Mouse (Mus musculus) G1E (cell line): ENCODE data around the gene Tlr6. TPM values are rescaled to one million over a fixed set of nuclear protein-coding genes. Genes with fewer than 3 reads are reported as not detected.

ENCODE experiments used
- ATAC-seq: 2 replicates; pipeline ENCODE4 v1.8.0; 2016; ENCODE audit warnings: mild to moderate bottlenecking; ENCODE audit not compliant: insufficient number of reproducible peaks, poor library complexity, low FRiP score, severe bottlenecking; ENCODE audit errors: extremely low read depth
- DNase-seq: peaks from one replicate; pipeline ENCODE4 v3.0.0; 2012; ENCODE audit warnings: low spot score
- H3K27me3 ChIP-seq: 2 replicates; pipeline ENCODE4 v1.6.1; 2012; ENCODE audit warnings: mild to moderate bottlenecking, low read length, inconsistent platforms; ENCODE audit not compliant: insufficient read depth
- H3K36me3 ChIP-seq: replicated peaks from 2 replicates; pipeline ENCODE3; 2012; ENCODE audit warnings: mild to moderate bottlenecking, inconsistent platforms
- H3K4me1 ChIP-seq: 2 replicates; pipeline ENCODE4 v1.6.1; 2012; ENCODE audit warnings: low read depth, low read length, inconsistent platforms, mixed read lengths; ENCODE audit not compliant: insufficient read depth
- H3K4me3 ChIP-seq: 2 replicates; pipeline ENCODE4 v1.5.1; 2012; ENCODE audit warnings: low read depth, mild to moderate bottlenecking, inconsistent platforms, low read length, moderate library complexity, mixed read lengths
- H3K9me3 ChIP-seq: replicated peaks from 2 replicates; pipeline ENCODE4 v1.6.1; 2012; ENCODE audit warnings: inconsistent platforms
- CTCF ChIP-seq: IDR thresholded peaks from 2 replicates; pipeline ENCODE4 v1.5.1; 2012; ENCODE audit warnings: low read depth, low read length, inconsistent platforms, mixed read lengths
- GATA1 ChIP-seq: IDR thresholded peaks from 2 replicates; pipeline ENCODE4 v1.6.1; 2012; ENCODE audit warnings: borderline replicate concordance, low read length, inconsistent platforms, mixed read lengths
- GATA2 ChIP-seq: IDR thresholded peaks from 2 replicates; pipeline ENCODE4 v1.6.1; 2012; ENCODE audit warnings: low read depth, low read length, inconsistent platforms, borderline replicate concordance
- POLR2AphosphoS5 ChIP-seq: IDR thresholded peaks from 2 replicates; pipeline ENCODE4 v1.6.1; 2012; ENCODE audit warnings: low read depth, low read length, inconsistent platforms; ENCODE audit not compliant: insufficient replicate concordance
- TAL1 ChIP-seq: conservative IDR thresholded peaks from 2 replicates; pipeline ENCODE4 v1.6.1; 2012; ENCODE audit warnings: low read depth, low read length, inconsistent platforms, mixed read lengths
- polyA plus RNA-seq: library from polyadenylated mRNA; stranded (reverse); fragments of >175 nt; gene quantifications from 2 replicates; pipeline ENCODE4 v1.2.3, GENCODE M21; 2012
- total RNA-seq, 2 experiments: library from RNA; stranded (forward) in 1 of 2; stranded (reverse) in 1 of 2; fragments of 200-1000 nt in 1 of 2; fragments of >200 nt in 1 of 2; fragmentation: Nextera tagmentation in 1 of 2; gene quantifications; 2 replicates each; pipeline ENCODE4 v1.2.3; 2014 to 2017

Tlr6 gene
- total and polyA plus RNA-seq, 3 experiments, result 0.16 TPM; not detected in 2

DNA sequence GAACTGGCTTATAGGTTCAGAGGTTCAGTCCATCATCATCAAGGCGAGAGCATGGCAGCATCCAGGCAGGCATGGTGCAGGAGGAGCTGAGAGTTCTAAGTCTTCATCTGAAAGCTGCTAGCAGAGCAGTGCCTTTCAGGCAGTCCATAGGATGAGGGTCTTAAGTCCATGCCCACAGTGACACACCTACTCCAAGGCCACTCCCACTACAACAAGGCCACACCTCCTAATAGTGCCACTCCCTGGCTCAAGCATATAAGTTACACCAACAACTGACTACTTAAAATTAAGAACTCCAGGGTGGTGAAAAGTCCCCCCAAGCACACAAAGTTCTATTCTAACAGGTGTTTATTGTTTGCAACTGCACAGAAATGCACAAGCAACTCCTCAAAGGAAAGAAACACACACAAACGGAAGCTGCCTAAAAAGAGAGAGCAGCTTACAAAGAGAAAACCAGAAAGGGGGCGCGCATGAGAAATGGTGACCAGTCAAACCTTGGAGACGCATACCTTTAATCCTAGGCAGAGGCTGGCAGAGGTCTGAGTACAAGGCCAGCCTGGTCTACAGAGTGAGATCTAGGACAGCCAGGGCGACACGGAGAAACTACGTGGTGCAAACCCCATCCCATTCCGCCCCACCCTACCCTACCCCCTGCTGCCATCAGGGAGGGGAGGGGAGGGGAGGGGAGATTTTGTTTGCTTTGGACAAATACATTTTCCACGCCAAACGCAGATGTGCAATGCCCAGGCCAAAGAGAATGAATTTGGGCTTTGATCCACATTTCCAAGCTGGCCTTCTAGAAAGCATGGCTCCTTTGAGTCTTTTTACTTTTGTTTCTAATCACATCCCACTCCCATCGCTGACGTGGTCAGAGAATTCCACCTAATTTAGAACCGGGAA is 9.3 kb upstream of the Tlr6 start:
- Histone ChIP-seq H3K36me3 (no peaks in the 10 kb centered on the region), H3K27me3 (peaks cover 3% of the 10 kb centered on the region; the same call in 1 of the 2 replicates), H3K9me3 (no peaks in the 10 kb centered on the region), H3K4me1 (no peaks in the 10 kb centered on the region), H3K4me3 (no peak overlapping the region)
- no peak for ATAC-seq
- no peak for DNase-seq
- TF ChIP-seq POLR2AphosphoS5, result no peak
- no peak for TF ChIP-seq GATA1
- no peak for TF ChIP-seq GATA2
- no peak for TF ChIP-seq TAL1
- TF ChIP-seq CTCF, result no peak

- TF ChIP-seq GATA1 (no peak), POLR2AphosphoS5 (no peak), GATA2 (no peak), TAL1 (no peak), CTCF (no peak)
- DNase-seq, result no peak
- Histone ChIP-seq H3K4me1 (no peaks in the 10 kb centered on the region), H3K4me3 (no peak overlapping the region), H3K36me3 (no peaks in the 10 kb centered on the region), H3K9me3 (no peaks in the 10 kb centered on the region), H3K27me3 (0 out of 2 replicates have a peak, but pooled peaks cover 3% of the 10 kb centered on the region)
- no peak for ATAC-seq
Observed at GRCm38 (mm10) chr5:64963735-64964134, 3.8 kb upstream of the Tlr6 start.

DNA sequence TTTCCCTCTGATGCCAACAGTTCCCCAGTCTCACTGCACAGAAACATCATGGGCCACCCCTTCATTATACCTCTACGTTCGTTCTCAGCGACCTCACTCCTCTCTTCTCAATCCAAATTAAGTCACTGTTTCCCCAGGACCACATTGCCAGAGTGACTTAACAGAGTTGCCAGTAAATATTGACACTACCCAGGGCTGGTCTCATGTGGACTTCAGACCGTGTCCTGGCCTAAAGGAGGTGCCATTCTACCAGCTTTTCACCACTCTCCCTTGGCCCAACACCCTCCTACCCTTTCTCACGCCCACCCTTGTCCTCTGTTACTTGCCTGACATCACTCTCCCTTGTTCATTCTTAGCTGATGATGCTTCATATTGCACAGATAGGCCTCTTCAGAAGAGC is 3.4 kb upstream of the Tlr6 start:
- DNase-seq (no peak), ATAC-seq (no peak)
- no peak for TF ChIP-seq CTCF
- TF ChIP-seq TAL1, result no peak
- TF ChIP-seq GATA2, result no peak
- no peak for TF ChIP-seq GATA1
- TF ChIP-seq POLR2AphosphoS5, result no peak
- no peaks in the 10 kb centered on the region for H3K4me1 ChIP-seq
- no peaks in the 10 kb centered on the region for H3K9me3 ChIP-seq
- H3K4me3 ChIP-seq, result no peak overlapping the region
- H3K27me3 ChIP-seq, result 0 out of 2 replicates have a peak, but pooled peaks cover 3% of the 10 kb centered on the region
- H3K36me3 ChIP-seq, result no peaks in the 10 kb centered on the region

- DNase-seq, result no peak
- Histone ChIP-seq H3K27me3 (0 out of 2 replicates have a peak, but pooled peaks cover 3% of the 10 kb centered on the region), H3K9me3 (no peaks in the 10 kb centered on the region), H3K36me3 (no peaks in the 10 kb centered on the region), H3K4me1 (no peaks in the 10 kb centered on the region), H3K4me3 (no peak overlapping the region)
- no peak for TF ChIP-seq POLR2AphosphoS5
- no peak for TF ChIP-seq CTCF
- TF ChIP-seq TAL1, result no peak
- TF ChIP-seq GATA2, result no peak
- TF ChIP-seq GATA1, result no peak
- ATAC-seq, result no peak; the same call in 1 of the 2 replicates
Observed at GRCm38 (mm10) chr5:64960857-64961391, 1.0 kb upstream of the Tlr6 start.

DNA sequence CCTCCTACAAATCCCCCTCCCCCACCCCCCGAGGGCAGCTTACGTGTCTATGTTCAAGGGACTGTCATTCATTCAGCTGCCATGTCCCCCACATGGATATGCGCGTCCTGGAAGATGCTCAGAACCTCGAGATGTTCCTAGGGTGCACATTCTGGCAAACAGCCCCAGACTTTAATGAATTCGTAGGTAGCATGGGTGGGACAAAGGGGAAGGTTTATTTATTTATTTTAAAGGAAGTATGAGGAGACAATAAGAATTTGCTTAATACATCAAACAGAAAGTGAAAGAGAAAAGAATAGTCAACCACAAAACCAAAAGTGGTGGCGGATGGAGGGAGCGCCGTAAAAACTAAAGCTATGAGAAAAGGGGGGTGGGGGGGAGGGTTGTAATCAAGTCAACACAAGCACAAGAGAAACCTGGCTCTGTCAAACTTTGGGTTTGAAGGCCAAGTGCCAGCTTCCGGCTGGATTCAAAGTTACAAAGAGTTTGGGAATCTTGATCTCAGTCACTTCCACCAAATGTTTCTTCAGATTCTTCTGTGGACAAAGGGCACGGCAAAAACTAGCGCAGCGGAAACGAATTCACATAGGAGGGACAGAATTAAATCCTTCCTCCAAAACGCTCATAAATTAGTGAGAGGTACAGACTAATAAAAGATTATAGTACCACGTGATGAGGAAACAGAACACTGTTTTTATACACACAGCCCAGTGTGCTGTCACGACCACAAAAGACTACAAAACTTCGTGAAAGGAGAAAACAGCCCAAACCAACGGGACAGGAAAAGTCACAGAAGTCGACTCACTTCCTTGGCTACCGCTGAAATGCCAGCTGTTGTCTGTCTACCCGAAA is 680 bp downstream of the Tlr6 start:
- H3K27me3 ChIP-seq, result 0 out of 2 replicates have a peak, but pooled peaks cover 3% of the 10 kb centered on the region
- no peaks in the 10 kb centered on the region for H3K9me3 ChIP-seq
- no peak overlapping the region for H3K4me3 ChIP-seq
- H3K36me3 ChIP-seq, result no peaks in the 10 kb centered on the region
- H3K4me1 ChIP-seq, result no peaks in the 10 kb centered on the region
- TF ChIP-seq GATA2 (no peak), CTCF (no peak), TAL1 (no peak), GATA1 (no peak), POLR2AphosphoS5 (no peak)
- DNase-seq, result no peak
- no peak for ATAC-seq

DNA sequence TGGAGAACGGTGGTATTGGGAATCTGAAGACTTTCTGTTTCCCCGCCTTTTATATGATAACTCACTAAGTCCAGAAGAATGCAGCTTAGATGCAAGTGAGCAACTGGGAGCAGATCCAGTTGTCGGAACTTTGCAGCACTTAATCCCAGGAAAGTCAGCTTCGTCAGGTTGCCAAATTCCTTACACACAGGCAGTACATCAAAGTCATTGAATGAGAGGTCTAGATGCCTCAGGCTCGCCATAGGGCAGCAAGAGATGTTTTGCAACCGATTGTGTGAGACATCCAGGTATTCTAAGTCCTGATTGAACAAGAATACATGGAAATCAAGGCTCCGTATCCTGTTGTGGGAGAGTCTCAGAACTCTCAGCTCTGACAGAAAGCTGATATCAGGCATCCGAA is 5.0 kb downstream of the Tlr6 start:
- Histone ChIP-seq H3K4me3 (no peak overlapping the region), H3K36me3 (no peaks in the 10 kb centered on the region), H3K27me3 (no peaks in the 10 kb centered on the region), H3K9me3 (no peaks in the 10 kb centered on the region), H3K4me1 (no peaks in the 10 kb centered on the region)
- DNase-seq (no peak), ATAC-seq (no peak)
- TF ChIP-seq CTCF (no peak), TAL1 (no peak), POLR2AphosphoS5 (no peak), GATA2 (no peak), GATA1 (no peak)
